Mouse (Mus musculus): ENCODE measurements around the gene Ahcyl2.

DNA sequence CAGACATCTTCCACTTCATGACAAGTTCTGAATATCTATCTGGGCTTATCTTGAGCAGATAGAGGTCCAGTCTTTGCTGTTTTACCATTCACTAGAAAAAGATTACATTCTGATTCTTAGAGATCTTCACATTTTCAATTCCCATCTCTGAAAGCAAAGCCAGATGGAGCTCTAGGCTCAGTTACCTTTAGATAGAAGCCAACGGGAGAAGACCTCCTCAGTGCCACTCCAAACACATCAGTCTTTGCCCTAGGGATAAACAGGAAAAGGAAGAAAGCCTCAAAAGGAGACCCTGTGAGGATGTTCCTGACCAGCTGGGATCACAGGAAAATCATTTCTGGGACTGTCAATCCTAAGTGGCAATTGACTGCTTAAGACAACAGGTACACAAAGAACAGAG is 145.9 kb downstream of the Ahcyl2 start:
- TF ChIP-seq POLR2A (IDR thresholded peaks at IDR 0.05; ENCODE audit: low read depth, low read length) (no peak), CTCF (IDR thresholded peaks at IDR 0.05; ENCODE audit: borderline replicate concordance, insufficient read depth, low read length) (no peak)
